Mouse (Mus musculus): Measurements from ENCODE around the gene Il4i1.
"Not testable (repeated sequence)": the region's sequence is repeated elsewhere in the genome, so short reads cannot be mapped to it uniquely, and the experiment has no call there.

The Il4i1 gene

DNA sequence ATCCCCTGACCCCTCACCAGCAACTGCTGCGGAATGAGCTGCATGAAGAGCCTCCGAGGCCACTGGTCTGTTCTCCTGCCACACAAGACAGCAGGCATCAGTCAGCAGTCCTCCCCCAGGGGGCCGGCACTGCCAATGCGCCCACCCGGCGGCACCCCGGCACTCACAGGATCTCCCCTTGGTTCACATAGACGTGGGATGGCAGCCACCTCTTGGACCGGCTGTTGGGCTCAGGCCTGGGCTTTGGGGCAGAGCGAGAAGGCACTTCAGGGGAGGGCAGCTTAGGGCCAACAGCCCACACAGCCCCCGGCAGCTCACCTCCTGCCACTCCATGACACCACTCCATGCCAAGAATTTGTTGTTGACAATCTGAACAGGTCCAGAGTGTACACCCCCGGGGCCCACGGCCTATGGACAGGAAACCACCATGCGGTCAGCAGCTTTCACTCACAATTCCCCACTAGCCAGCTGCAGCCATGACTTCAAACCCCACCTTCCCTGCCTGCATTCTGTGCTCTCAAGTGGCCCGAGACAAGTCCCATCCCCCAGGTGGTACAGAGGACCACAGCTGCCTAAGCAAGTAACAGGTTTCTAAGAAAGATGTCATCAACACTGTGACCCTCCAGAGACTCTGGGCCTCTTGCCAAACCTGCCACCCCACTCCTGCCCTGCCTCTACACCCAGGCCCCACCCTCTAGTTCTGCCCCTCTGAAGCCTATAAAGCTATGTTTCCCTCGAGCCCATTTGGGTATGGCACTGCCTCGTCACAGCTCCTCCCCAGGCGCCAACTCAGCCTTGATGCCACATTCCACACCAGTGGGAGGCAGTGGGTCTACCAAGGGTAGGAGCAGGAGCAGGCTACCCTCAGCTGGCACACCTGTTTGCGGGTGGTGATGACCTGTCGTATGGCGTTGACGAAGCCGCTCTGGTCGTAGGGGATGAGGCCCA lies 48.7 kb downstream of the Il4i1 start:
- DNase-seq (ENCODE audit: low read depth), result no peak

DNA sequence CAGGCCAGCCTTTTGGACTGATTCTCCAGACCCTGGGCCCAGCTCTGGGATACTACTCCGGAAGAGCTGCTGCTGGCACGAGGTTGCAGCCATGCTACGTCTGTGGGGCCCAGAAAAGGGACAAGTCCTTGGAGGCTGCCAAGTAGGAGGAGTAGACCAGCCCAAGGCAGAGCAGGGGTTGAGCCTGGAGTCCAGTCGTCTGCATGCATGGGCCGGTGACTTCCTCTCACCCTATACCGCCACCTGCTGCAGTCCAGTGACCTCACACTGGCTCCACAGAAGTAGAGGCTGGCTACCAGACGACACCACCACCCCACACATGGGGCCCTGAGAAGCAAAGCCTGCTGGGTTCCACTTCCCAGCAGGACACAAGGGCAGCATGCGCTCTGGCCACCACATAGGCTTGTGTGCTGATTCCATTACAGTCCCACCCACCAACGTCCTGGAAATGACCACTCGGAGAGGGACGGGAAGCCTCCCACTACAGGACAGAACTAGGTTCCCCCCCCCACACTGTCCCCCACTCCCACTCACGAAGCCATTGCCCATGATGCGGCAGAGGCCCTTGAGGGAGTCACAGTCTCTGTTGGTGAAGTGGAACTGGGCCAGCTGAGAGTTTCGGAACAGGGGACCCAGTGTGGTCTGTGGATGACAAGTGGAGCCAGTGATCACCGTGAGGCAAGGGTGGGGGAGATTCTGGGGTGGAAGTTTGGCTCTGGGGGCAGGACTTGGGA lies 50.3 kb downstream of the Il4i1 start:
- no peak for DNase-seq (ENCODE audit: low read depth)

DNA sequence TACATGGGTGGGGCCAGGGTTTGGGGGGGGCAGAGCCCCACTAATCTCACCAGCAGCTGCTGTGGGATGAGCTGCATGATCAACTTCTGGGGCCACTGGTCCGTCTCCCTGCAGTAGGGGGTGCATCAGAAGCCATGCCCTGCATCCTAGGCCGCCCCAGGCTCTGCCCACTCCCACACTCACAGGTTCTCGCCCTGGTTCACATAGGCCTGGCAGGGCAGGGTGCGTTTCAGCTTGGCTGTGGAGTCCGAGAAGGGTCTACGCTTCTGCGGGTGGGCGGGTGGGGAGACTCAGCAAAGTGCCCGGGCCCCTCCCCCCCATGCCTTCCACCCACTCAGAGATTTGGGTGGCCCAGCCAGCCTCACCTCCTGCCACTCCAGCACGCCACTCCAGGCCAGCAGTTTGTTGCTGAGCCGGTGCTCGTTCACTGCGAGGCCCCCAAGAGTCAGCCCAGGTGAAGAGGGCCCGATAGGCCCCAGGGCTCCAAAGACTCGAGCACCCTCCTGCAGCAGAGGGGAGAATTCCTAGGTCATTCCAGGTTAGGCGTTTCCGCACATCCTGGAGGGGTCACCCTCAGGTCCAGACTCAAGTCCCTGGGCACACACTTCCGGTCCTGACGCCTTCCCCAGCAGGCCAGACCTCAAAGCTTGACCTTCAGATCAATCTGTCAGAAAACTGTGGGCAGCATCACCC lies 51.0 kb downstream of the Il4i1 start:
- DNase-seq (ENCODE audit: low read depth), result no peak

DNA sequence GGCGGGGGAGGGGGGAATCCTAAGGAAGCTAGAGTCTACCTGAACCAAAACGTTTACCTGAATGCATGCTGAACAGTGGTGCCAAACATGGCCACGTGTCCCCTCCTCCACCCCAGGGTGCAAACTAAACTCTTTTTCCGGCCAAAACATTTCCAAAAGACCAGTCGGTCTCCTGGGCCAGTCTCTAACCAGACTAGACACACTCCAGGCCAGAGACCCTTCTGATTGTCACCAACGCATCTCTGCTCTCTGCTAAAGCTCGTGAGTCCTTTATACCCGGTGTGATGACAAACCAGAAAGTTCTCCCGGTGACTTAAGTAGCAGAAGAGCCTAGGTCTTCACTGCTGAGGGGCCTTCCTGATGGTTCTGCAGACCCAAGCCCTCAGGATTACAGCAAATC lies 51.6 kb downstream of the Il4i1 start:
- no peak for DNase-seq (ENCODE audit: low read depth)

DNA sequence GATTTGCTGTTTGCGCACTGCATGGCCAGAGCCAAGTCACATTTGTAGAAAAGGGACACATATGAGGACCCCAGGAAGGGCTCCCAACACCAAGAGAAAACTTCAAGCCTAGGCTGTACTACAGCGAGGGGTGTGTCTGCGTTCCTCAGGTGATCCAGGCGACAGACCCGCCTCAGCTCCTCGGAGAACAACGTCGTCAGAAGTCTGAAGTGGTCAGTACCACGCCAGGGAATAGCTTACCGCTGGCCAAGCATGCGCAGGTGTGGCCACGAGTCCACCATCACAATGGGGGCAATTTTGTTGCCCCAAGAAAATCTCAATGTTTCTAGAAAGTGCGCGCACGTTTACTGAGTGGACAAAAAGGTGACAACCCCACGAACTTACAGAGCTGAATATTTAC lies 52.3 kb downstream of the Il4i1 start:
- DNase-seq (ENCODE audit: low read depth), result no peak

DNA sequence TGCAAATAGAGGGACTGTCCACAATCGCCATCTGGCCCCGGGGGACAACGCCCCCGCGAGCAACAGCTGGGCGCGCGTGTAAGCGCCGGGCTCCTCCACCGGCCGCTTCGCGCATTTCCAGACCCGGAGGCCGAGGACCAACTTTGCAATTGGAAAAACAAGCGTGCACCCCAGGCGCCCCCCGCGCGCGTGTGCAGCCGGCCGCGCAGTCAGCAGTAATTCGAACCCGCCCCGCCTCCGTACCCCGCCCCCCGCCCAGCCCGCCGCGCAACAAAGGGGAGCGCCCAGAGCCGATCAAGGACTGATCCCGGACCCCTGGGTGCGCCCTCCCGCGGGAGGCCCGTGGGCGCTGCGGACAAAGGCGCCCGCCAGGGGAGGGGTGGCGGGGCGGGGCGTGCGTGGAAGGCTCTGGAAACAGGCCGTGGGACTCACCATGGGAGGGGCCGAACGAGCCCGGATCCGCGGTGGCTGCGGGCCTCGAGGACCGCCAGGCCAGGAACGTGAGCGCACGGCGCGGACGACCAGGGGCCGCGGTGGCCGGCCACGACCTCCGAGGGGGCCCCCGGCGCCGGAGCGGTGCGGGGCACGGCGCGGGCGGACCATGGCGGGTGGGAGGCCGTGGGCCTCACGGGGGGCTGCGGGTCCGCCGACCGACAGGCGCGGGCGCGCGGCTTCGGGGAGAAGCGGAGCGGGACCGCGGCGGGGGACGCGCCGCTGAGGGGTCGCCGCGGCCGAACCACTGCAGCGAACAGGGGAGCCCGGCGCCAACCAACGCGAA lies 52.9 kb downstream of the Il4i1 start:
- DNase-seq (ENCODE audit: low read depth), result no peak

DNA sequence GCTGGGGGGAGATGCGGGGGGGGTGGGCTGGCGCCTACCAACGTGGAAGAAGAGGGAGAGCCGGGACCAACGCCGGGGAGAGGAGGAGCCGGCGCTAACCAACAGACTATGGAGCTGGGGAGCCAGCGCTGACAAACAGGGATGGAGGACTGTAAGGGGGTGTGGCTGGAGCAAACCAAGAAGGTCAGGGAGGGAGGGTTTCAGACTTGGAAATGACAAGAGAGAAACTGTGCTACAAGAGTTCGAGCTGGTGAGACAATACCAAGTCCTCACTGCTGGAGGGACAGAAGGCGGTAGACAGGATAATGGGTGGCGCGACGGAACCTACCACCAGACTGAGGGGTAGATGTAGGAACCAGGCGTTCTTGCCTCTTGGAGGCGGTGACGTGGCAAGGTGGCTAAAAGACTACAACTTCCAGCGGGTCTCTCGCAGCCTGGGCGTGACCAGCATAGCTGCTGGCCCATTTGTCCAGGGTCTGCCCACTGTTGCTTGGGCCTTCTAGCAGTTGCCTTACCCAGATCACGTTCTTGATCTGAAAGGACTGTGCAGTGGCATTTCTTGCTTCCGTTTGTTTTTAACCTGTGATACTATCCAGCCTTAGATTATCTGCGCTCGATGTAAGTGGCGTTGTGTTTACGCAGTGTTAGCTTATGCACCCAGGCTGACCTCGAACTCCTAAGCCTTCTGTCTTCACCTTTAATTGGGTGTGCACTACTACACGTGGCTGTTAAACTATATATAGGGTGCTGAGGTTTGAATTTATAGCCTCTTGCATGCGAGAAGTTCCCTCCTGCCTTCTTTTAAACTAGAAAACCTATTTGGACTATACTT lies 53.7 kb downstream of the Il4i1 start, which contains the start of gene Ptov1:
Gene Ptov1, minus strand, starts transcription at position 92 of the 832 bp plus-strand sequence.
- DNase-seq (ENCODE audit: low read depth), result peak; percentile 95

DNA sequence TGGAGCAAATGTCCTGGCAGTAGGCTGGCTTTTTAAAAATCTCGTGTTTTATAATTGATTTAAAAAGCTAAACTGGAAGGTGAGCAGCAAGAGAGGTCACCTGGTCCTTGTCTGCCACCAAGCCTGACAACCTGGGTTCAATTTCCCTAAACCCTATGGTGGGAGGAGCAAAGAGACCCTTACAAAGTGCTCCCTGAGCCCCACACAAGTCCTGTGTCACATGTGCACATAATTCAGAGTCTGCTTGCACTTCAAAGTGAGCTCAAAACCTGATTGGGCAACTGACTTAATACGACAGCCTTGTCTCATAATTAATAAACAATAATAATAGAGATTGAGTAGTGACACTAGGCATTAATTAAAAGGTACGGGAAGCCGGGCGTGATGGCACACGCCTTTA lies 54.4 kb downstream of the Il4i1 start:
- no peak for DNase-seq (ENCODE audit: low read depth)

DNA sequence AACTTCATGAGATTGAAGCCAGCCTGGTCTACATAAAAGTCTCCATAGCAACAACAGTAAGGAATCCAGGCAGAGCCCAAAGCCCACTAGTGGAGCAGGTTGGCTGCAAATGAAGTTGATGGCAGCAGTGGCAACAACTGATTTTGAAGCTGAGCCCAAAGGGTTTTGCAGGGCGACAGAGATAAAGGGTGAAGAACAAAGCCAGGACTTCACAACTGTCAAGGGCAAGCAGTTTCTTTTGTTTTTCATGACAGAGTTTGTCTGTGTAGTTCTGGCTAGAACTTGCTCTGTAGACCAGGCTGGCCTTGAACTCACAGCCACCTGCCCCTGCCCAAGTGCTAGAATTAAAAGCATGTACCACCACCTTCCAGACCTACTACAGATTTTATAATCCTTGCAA lies 55.0 kb downstream of the Il4i1 start:
- no peak for DNase-seq (ENCODE audit: low read depth)

DNA sequence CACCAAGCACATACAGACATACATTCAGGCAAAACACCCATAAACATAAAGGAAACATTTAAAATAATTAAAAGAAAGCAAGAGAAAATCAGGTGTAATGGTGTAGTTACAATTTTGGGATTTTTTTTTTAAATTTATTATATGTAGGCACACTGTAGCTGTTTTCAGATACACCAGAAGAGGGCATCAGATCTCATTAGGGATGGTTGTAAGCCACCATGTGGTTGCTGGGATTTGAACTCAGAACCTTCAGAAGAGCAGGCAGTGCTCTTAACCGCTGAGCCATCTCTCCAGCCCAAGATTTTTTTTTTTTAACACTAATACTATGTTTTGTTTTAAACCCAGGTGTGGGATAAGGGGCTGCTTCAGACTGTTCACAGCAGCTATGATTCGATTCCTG lies 55.6 kb downstream of the Il4i1 start:
- not testable (repeated sequence) for DNase-seq (ENCODE audit: low read depth)

DNA sequence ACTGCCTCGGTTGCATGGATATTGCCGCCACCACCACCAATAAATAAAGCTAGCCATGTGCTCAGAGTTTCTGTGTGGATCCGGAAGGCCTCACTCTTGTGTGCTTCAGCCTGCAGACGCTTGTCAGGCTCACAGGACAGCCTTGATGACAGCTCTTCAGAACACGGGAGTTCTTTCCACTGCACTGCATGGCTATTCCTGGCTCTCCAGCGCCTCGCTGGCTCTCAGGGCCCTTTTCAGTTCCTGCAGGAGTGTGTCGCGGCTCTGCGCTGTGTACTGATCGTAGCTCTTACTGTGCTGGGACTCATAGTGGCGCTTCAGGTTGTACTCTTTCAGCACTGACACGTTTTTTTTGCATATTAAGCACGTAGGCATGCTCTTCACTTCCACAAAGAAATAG lies 61.6 kb downstream of the Il4i1 start:
- no peak for DNase-seq (ENCODE audit: low read depth)

DNA sequence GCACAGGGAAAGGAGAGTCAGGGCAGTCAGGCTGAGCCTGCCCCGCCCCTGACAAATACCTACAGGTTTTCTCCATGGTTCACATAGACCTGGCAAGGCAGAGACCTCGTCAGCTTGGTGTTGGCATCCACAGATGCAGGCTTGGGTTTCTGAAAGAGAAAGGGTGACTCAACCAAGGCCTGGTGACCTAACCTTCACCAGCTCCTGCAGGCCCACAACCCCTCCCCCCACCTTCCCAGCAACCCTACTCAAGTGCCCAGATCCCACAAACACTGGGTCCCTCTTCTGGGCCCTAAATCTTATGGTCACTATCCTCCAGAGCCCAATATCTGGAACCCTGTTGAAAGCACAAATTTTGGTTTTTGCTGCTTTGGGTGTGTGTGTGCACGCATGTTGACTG lies 66.8 kb downstream of the Il4i1 start:
- DNase-seq (ENCODE audit: low read depth), result no peak

DNA sequence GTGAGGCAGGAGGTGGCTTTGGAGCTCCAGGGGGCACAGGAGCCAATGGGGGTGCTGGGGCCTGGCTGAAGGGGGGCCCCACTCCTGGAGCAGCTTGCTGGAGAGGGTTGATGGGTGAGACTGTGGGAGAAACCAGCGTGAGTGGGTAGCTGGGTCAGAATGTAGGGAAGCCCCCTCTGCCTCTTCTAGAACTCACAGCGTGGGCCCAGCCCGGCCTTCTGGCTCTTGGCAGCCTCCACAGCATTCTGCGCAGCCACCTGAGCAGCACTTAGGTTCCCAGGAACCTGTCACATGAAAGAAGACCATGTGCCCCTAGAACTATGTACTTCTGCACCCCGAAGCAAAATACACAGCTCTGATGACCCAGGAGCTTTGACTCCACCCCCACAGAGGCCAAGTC lies 68.5 kb downstream of the Il4i1 start:
- DNase-seq (ENCODE audit: low read depth), result no peak

DNA sequence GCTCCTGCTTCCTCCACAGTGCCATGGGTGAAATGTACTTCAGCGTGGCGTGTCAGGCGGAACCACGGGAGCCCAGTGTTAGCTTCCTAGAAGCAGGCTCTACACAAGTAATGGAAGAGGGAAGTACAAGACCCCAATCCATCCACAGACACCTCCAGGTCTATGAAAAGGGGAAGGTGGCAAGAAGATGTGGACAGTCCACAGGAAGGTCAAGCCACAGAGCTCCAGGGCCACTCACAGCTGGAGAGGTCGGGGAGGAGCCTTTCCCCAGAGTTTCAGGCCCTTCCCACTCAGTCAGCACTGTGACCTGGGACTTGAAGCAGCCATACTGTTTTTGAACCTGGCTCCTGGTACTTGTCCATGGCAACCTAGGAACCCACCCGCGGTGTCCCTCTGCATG lies 70.8 kb downstream of the Il4i1 start:
- DNase-seq (ENCODE audit: low read depth), result no peak

DNA sequence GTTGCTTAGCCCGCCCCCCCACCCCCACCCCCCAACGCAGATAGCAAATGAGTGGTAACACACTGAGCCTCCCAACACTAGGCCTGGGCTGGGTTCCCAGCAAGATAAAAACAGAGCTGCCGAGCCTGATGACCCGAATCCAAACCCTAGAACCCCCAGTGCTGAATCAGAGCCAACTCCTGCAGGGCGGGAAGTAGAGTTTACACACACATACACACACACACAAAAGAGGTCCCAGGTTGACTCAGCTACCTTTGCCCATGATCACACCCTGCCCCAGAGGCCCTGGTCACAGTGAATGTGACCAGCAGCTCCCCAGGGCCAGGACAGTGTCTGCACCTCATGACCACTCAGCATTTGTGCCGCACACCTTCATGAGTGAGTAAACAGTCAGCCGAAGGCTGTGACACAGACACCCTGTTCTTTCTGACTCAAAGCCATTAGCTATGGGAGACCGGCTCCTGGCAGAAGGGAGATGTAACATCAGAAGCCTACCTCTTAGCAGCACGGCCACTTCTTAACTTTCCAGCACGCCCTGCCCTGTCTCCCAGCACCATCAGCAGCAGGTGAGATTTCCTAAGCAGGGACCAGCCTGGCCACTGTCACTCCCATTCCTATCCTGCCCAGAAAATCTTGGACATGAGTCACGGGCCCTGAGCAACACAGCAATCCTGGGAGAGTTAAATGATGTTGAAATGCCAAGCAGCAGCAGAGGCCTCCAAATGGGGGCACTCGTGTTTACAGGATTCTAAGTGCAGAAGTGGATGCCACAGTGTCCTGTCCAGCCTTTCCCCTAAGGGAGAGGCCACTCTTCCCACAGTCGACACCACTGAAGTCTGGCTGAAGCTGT lies 72.3 kb downstream of the Il4i1 start:
- no peak for DNase-seq (ENCODE audit: low read depth)

DNA sequence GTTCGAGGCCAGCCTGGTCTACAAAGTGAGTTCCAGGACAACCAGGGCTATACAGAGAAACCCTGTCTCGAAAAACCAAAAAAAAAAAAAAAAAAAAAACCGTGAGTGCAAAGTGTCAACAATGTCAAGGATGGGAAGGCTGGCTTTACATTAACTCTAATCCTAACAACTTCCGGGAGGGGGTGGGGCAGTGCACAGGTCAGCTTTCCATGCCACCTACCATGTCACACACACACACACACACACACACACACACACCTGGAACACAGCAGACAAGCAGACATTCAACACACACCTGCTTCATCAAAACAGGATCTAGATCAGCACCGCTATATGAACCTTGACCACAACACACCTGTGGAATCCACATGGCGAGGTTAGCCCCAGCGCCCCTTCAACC lies 74.0 kb downstream of the Il4i1 start:
- no peak for DNase-seq (ENCODE audit: low read depth)
